Mouse (Mus musculus) adrenal gland, adult 2 months (tissue): ENCODE results near the gene Epha5. TPM values are rescaled to one million over a fixed set of nuclear protein-coding genes. Genes with fewer than 3 reads are reported as not detected.
A peak's percentile ranks its signal among the peaks of the same experiment; 100 is the strongest.

Source experiments
- DNase-seq: peaks from one replicate; pipeline ENCODE4 v3.0.0; 2021
- long read RNA-seq: library from polyadenylated mRNA; stranded (forward); transcript quantifications from one replicate; pipeline ENCODE4 v2.0.0, GENCODE M21; 2021
- polyA plus RNA-seq: library from polyadenylated mRNA; depleted of rRNA; stranded (reverse); fragments of >200 nt; gene quantifications from 2 replicates; pipeline ENCODE4 v1.2.3, GENCODE M21; 2012; rRNA removed
- total RNA-seq, 2 experiments: library from RNA; stranded (reverse); gene quantifications; 2 replicates each; pipeline ENCODE4 v1.2.3; 2021

Gene Epha5
- 1 to 10 TPM; 2.7 to 3.0 TPM for total RNA-seq
- polyA plus RNA-seq, result 2.3 and 3.6 TPM in 2 replicates
- long read RNA-seq, partial matches to known transcripts, result 0 of 1 reads
- long read RNA-seq, other reads (novel, unspliced or antisense), result 1 of 1 reads

DNA sequence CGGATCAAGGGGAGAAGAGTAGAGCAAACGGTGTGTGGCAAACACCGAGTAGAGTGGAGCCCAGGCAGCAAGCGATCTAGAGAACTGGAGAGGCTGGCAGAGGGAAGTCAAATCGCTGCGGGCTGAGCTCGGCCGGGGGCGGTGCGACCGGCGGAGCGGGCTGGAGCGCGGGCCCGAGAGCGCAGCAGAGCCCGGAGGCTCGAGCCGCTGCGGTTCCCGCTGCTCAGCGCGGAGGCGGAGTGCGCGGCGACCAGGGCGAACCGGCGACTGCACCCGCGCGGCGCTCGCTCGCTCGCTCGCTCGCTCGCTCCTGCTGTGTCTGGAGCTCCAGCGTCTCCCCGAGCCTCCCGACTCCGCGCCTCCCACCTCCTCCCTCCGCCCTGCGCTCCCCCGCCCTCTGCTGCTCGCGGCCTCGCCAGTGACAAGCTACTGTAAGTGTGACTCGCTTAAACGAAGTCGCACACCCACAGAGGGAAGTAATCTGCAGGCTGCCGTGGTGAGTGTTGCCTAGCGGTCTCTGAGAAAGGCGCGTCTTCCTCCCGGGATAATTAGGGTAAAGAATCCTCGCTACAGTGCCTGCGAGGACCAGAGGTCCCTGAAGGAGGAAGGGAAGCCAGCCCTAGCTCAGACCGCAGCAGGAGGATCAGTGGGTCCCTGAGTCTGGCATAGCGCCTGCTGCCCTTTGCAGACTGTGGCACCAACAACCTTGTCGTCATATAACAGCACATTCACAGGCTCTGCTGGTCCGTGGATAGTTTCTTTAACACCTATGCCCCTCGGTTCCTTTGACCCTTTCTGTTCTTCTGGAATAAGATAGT is at the start of gene Epha5:
TSS of gene Epha5 (minus strand) at position 321 of the 818 bp plus-strand sequence.
- peak; percentile 73 for DNase-seq

DNA sequence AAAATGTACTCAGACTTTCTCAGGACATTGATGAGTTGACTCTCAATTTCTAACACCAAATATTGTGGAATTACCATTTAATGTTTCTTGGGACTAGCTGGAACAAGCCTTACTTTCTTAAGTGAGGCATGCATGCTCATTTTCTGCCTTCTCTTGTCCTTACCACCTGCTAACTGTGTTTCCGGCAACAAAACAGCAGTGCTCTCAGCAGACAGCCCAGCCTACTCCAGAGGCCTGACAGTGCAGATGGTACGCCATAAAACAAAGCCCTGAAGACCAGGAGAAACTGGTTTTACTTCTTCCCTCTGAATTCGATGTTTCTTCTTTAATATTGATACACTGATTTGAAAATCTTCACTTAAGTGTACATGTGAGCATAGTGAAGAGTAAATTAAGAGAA is 39.0 kb upstream of the Epha5 start:
- no peak for DNase-seq

DNA sequence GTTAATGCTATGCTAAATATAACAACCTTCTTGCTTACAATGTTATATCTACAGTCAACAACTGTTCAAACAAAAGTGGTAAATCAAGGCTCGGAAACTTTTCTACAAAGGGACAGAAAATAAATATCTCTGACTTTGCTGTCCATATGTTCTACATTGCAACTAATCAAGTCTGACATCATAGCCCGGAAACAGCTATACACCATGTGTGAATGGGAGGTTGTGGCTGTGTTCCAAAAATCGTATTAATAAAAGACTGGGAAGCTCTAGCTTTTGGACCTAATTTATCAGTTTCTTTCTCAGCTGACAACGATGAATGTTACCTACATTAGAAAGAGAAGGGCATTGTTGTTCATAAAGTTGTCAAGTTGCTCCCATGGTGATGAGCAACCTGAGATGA is 37.5 kb upstream of the Epha5 start:
- no peak for DNase-seq

DNA sequence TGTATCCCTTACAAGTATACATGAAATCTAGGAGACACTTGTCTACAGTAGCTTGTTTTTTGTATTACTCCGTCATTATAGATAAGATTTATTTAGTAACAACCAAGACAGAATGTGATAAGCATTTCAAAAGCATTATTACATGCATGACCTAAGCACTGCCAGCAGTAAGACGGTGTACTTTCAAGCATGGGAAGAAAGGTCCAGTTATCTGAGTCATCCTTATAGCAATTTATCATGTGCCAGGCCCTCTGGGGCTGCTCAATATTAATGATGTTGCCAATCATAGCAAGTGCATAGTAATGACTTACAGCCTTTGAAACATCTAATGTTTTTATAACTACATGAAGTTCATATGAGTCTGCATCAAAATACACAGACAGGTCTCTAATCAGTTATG is 36.7 kb upstream of the Epha5 start:
- DNase-seq, result no peak

DNA sequence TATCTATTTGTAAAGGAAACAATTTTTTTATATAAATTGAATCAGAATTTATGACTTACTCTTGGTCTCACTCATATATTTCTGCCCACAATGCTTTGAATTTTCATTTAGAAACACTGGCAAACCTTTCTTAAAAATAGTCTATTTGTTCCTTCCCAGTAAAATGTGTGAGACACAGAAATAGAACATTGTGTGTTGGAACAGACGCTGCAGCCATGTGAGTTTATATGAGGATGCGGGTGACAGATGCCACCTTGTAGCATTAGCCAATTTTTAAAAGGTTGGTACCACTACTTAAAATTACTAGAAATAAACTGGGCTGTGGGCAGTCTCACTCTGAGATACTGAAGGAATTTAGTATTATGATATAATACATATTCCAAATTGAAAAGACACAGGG is 23.1 kb upstream of the Epha5 start:
- DNase-seq, result no peak

DNA sequence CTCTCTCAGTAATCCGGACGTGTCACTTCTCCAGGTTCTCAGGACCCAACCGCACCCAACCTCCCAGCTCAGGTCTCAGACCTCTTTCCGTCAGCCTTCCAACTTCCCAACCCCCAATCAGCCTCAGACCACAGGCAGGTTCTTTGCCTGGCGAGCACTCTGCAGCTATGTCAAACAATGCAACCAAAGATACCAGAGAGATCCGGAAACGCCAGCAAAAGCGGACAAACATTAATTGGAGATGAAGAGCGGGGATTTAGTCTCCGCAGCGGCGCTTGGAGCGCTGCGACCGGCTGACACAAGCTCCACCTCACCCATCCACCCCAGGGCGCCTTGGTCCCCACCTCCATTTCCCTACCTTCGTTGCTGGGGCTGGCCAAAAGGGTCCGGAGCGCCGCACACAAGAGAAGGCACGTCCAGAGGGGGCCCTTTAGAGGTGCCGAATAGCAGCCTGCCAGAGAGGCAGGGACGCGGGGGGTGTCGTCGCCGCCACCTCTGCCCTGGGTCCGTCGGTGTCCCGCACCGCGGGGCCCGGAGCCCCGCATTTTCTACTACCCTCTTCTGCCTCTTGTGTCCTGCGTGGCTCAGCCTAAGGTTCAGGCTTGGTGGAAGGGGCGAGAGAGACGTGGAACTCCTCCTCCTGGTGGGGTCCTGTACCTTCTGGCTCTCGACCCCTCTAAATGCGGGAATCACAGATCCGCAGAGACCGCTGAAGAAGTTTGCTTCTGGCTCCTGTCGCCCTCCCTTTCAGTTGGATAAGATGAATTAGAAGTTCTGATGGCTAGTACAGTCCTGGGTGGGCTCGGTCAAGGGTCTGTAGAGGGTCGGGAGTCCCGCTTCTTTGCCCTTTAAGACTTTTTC is 991 bp downstream of the Epha5 start:
- peak; percentile 5 for DNase-seq

DNA sequence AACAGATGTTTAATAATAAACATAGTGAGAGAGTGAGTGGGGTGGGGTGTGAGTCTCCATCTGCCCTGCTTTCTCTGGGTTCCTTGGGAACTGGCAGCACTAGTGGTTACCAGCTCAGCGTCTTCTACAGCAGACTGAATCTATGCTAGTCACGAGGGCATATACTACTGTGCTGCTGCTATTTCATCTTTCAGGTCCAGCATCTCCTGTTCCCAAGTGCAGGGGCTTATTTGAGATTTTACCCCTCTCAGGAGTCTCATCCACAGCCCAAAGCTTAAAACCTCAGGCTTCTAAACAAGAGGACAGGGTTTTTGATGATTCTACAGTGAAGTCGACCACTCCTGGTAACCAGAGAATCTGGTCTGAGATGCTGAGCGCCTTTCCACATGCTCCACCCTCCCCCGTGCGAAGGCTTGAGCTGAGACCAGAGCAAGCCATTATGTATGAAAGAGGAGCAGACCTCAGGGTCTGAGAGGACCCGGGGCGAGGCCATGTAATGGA is 2.2 kb downstream of the Epha5 start:
- DNase-seq, result no peak

DNA sequence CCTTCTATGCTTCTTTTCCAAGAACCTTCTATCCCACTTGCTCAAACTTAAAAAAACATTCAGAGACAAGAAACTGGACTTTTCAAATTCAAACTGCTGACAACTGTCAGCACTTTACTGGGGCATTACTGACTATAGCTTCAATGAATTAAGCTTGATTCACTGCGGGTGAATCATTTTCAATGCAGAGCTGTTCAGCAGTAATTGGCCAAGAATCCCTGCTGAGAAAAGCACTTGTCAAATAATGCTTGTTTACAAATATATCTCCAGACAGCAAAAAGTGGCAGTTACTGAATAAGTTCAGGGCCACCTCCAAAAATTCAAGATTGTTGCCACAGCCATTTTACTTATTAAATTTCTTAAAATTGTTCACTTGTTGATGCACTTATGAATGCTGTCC is 4.2 kb downstream of the Epha5 start:
- no peak for DNase-seq

DNA sequence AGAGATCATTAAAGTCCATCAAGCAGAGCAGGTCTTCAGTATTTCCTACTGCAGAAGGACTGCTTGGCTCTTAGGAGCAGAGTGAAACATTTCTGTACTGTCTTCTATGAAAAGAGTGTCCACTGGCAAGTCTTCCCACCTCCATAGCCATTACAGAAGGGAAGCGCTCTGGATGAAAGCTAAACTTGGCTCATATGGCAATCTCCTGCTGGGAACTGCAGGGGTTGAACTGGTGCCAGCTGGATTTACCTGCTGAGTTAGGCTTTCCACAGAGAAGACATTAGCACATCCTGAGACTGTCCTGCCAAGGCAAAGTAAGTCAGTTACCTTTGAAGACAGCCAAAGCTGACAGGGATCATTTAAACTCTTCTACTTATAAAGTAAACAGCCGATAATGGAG is 8.8 kb downstream of the Epha5 start:
- no peak for DNase-seq

DNA sequence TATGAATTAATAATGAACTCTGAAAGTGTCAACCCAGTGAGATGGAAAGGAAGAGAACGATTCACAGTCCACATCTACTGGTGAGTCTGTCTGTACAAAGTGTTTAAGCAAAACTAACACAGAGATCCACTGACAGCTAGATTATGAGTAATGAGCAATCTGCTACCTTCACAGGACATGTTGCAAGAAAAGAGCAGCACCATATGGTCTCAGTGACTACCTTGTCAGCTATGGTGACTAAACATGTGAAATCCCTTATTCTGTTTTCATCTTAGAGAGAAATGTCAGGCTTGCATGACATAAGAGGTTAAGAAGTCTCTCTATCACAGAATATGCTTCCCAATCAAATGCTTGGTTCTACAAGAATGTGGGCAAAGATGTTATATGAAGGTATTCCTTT is 20.1 kb downstream of the Epha5 start:
- no peak for DNase-seq

DNA sequence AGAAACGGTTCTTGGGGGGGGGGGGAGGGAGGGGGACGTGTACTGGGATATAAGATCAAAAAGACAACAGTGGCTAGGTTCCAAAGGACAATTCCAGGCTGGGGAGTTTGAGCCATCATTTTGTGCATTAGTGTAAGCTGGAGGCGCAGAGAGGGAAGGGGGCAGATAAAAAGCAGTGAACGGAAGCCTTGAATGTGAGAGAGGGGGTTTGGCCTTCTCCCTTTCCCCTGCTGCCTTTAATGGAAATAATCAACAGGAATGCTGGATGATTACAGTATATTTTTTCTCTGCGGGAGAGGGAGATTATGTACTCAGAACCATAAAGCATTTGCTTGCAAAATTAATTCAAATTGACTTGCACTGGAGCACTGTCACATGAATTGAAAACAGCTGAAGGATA is 51.8 kb downstream of the Epha5 start:
- no peak for DNase-seq

DNA sequence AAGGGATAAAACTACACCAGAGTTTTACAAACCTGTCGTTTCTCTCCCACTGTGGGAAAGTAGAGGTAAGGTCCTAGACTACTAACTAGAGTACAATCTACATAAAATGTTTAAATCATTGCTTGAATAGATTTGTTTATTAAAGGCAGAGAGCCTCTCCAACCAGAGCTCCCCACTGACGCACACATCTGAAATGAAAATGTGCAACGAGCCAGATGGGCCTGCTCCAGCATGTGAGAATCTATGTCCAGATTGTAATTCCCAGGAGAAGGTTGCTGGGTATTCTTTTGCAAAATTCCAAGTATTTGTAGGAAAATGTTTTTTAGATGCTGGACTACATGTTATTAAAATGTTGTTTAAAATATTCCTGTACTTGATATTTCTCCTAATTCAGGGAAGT is 57.8 kb downstream of the Epha5 start:
- DNase-seq, result no peak

DNA sequence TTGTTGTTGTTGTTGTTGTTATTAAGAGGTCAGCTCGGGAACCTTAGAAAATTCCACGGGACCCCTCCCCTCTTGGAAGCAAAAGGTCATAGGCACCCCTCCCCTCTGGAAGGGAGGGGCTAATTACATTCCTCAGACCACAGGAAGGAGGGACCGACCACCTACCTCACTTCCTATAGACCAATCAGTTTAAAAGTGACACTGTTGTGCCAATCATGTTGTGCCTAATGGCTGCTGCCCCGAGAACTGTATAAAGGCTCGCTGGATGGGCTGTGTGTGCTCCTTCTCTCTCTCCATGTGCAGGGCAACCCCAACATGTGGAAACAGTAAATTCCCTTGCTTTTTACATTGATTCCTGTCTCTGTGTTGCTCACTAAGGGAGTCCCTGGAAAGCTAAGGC is 64.1 kb downstream of the Epha5 start:
- no peak for DNase-seq

DNA sequence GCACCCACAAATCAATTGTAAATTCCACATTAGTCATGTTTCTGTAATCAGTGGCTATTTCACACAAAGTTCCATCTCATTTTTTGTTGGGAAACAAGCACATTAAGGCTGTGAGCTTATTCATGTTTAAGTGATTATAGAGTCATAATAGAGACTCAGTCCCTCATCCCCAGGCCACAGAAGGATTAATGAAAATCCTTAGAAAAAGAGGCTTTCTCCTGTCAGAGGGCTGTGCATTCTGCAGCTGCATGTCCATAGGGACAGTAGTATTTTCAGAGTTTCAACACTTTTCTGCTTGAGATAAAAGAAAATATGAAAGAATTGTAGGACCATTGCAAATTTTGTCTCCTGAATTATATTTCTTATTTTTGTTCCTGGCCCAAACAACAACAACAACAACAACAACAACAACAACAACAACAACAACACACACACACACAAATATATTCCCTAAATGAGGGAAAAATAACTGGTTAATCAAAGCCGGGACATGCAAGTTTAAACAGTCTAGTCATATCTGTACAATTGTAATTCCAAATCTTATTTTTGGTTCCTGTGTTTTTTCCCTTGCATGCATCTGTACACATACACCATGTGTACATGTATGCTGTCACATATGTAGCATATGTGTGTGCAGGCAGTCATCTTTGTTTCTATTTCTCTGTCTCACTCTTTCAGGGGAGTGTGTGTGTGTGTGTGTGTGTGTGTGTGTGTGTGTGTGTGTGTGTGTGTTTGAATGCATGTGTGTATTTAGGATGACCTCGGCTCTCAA is 70.3 kb downstream of the Epha5 start:
- DNase-seq, result no peak

DNA sequence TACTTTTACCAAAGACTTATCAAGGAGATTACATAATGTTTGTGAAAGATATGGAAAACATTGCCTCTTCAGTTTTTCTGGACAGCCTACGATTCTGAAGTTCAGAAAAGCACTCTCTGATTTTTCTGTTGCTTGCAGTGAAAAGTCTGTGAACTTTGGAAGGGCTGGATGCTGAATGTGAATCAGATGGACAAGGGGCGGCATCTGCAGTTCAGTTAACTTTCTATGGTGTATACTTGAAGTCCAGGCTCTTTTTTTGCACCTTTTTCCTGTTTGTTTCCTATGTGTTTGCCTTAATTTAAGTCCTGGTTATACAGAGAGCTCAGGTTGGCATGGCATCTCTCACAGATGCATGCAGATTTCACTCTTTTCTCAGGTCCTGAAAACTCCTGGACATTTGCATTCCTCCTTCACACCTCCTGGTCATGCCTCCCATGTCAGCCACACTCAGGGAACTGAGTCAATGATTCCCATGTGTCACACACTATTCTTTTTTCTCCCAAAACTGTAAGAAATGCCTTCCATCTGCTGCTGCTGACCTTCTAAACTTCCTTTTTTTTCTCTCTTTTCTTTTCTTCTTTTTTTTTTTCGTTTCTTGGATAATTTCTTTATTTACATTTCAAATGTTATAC is 81.2 kb downstream of the Epha5 start:
- DNase-seq, result no peak

DNA sequence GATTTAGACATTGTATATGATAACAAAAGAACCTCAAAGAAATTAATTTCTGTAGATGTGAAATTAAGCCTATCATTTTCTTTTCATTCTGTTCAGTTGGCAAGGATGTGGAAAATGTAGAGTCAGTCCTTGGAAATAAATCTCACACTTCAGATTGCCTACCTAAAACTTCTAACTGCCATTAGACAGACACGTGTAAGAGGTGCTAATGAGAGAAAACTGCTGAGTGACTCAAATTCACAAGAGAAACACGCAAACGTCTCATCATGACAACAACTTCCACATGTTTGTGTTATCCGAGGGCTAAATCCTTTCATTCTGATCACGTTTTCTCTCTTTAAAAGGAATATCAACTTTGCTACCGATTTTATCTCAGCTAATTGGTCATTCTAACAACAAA is 82.7 kb downstream of the Epha5 start:
- no peak for DNase-seq

DNA sequence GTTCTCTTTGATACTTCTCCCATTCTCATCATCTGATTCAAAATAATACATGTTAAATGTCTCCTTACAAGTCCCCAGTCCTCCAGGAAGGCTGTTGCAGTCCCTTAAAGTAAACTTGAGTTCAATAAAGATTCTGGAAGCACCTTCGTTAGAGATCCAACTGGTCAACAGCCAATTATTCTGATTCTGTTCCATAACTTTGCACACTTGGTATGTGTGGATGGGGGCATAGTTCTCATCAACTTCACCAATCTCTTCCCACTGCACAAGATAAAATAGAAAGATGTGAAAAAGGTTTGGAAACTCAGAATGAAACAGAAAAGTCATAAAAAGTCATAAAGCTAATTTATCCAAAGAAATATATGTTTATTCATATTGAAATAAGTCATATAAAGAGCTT is 85.6 kb downstream of the Epha5 start:
- DNase-seq, result no peak

DNA sequence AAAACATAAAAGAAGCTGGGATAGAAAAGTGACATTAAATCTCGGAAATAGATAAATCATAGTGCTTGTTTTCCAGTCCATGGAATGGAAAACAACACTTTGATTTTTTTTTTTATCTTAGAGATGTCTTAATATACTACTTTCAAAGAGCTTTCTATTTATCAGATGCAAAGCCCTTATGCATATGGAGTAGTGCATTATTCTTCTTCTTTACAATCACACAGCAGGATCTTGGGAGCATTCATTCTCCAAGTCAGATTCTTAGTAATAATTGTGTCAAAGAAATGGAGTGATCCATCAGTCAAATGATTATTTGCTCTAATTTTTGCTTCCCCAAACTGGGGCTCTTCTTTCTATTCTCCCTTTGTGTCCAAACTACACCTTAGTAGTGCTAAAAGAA is 96.6 kb downstream of the Epha5 start:
- no peak for DNase-seq

DNA sequence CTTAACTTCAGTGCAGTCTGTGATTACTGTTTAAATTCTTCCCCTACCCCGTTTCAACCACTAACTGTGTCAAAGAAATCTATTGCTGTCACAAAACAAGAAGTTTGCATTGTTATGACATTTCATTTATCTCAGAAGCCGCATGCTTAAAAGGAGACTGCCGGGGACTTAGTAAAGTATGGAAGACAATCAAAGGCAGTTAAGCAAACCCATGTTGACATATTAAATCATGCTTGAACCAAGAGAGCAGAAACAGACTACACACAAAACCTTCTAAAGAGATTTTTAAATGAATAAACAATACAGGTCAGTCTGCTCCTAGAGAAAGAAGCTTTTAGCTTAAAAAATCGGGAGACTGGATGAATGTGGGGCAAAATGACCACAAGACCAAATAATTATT is 97.0 kb downstream of the Epha5 start:
- DNase-seq, result no peak

DNA sequence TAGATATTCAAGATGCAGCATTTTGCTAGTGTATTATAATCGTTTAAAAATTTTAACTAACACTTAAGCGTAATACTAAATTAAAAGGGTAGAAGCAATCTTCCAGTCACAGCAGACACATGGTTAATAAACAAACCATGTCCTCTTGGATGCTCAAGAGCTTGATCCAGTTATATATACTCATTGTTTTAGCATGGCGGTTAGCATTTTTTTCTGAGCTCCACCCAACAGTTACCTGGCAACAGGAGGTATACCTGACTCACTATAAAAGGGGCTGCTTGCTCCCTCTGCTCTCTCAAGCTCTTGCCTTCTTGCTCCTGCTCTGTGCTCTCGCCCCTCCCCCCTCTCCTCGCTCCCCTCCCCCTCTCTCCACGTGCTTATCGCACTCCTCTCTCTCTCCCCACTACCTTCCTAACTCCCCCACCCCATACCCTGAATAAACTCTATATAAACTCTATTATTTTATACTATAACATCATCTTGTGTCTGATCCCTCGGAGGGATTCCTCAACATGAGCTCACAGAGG is 98.3 kb downstream of the Epha5 start:
- no peak for DNase-seq

DNA sequence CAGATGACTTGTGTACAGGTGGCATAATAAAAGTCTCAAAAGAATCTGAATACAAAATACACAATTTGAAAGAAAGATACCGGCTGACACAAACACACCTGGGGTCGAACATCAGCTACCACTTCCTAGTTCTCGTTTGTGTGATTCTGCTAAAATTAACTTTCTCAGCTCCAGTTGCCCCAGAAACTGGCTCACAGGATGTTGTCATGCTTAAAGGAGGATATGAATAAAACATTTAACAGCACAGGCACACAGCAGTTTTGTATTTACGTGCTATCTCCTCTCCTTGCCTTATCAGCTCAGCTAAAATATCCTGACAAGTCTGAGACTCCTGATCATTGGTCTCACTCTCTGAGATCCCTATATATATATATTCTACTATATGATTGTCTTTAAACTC is 99.3 kb downstream of the Epha5 start:
- no peak for DNase-seq

DNA sequence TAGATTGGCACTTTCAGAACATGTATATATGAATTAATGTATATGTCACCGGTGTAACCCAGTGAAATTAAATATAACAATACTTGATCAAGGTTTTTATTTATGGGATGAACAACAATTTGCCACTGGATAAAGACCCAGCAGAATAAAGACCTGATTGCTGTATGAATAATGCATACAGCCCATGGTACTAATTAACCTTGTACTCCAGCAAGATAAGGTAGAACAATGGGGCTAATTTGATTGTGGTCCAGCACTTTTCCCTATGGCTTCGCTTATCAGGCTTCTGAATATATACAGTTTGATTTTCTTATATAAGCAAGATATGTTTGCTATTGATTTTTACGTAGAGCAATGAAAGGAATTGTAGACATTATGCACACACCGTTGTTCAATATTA is 103.6 kb downstream of the Epha5 start:
- DNase-seq, result no peak
